Mouse (Mus musculus) heart, postnatal 10 days (tissue): ENCODE data around the gene Fzr1. TPM values are rescaled to one million over a fixed set of nuclear protein-coding genes. Genes with fewer than 3 reads are reported as not detected.

Experiments used
- DNase-seq, 2 experiments: peaks; one replicate each; pipeline ENCODE4 v3.0.0; 2021
- intact Hi-C: fragments of 180-260 bp; cut with DNase I; formaldehyde crosslinking; loops from one replicate; pipeline ENCODE4 v1.15.1; 2025
- total RNA-seq, 2 experiments: library from RNA; stranded (reverse); gene quantifications; 2 replicates each; pipeline ENCODE4 v1.2.3; 2021

The Fzr1 gene
- total RNA-seq, 2 experiments from 2014 or later = 39.7 to 41.2 TPM

- intact Hi-C loops = no loop called here
Measured at GRCm38 (mm10) chr10:81342686-81343505, 35.4 kb downstream of the Fzr1 start, which contains the start of gene Gipc3. Gene Gipc3 (minus strand): TSS chr10:81343266.

GRCm38 (mm10) chr10:81341333-81341949, 36.9 kb downstream of the Fzr1 start:
- intact Hi-C loops = loop anchor here (2.0 kb wide), 1 partner anchor 15 kb away; no protein-coding TSS in a partner anchor
- DNase-seq = peak; percentile 73 to 89

More at GRCm38 (mm10) chr10:81342686-81343505, 35.4 kb downstream of the Fzr1 start, which contains the start of gene Gipc3:
- no peak for DNase-seq

- DNase-seq = no peak
- intact Hi-C loops = loop anchor here (2.0 kb wide), 1 partner anchor 14 kb away; no protein-coding TSS in a partner anchor
Measured at GRCm38 (mm10) chr10:81340551-81341332, 37.6 kb downstream of the Fzr1 start.

GRCm38 (mm10) chr10:81336558-81336957, 41.8 kb downstream of the Fzr1 start:
- intact Hi-C loops = no loop called here

GRCm38 (mm10) chr10:81335393-81336340, 42.6 kb downstream of the Fzr1 start:
- intact Hi-C loops = no loop called here
- DNase-seq = peak; percentile 66 to 71

More at GRCm38 (mm10) chr10:81336558-81336957, 41.8 kb downstream of the Fzr1 start:
- DNase-seq = no peak

- intact Hi-C loops = no loop called here
- DNase-seq = no peak
Measured at GRCm38 (mm10) chr10:81334324-81334723, 44.0 kb downstream of the Fzr1 start.

- no peak for DNase-seq
- intact Hi-C loops = no loop called here
Measured at GRCm38 (mm10) chr10:81332277-81332676, 46.0 kb downstream of the Fzr1 start.

GRCm38 (mm10) chr10:81330007-81330406, 48.3 kb downstream of the Fzr1 start:
- intact Hi-C loops = no loop called here
- peak; percentile 76 to 78 for DNase-seq

- DNase-seq = peak; percentile 68 to 78
- intact Hi-C loops = no loop called here
Measured at GRCm38 (mm10) chr10:81329194-81329975, 48.9 kb downstream of the Fzr1 start.

GRCm38 (mm10) chr10:81328386-81328785, 49.9 kb downstream of the Fzr1 start, which contains the start of gene Tbxa2r:
Gene Tbxa2r (plus strand): TSS chr10:81328731.
- intact Hi-C loops = no loop called here
- DNase-seq = peak; percentile 83 to 85

GRCm38 (mm10) chr10:81327959-81328358, 50.4 kb downstream of the Fzr1 start:
- intact Hi-C loops = loop anchor here (2.0 kb wide), 1 partner anchor 13 kb away; no protein-coding TSS in a partner anchor
- no peak for DNase-seq

GRCm38 (mm10) chr10:81326858-81327257, 51.5 kb downstream of the Fzr1 start:
- intact Hi-C loops = loop anchor here (2.0 kb wide), 1 partner anchor 14 kb away; no protein-coding TSS in a partner anchor
- peak; percentile 59 to 65 for DNase-seq

- intact Hi-C loops = loop anchor here (2.0 kb wide), 1 partner anchor 15 kb away; no protein-coding TSS in a partner anchor
- DNase-seq = no peak
Measured at GRCm38 (mm10) chr10:81325781-81326180, 52.5 kb downstream of the Fzr1 start.

GRCm38 (mm10) chr10:81325176-81325575, 53.1 kb downstream of the Fzr1 start:
- no peak for DNase-seq
- intact Hi-C loops = no loop called here

GRCm38 (mm10) chr10:81323791-81324530, 54.4 kb downstream of the Fzr1 start:
- intact Hi-C loops = no loop called here
- no peak for DNase-seq

- intact Hi-C loops = no loop called here
Measured at GRCm38 (mm10) chr10:81323141-81323775, 55.1 kb downstream of the Fzr1 start.

GRCm38 (mm10) chr10:81322444-81322843, 55.9 kb downstream of the Fzr1 start:
- DNase-seq = no peak
- intact Hi-C loops = no loop called here

More at GRCm38 (mm10) chr10:81323141-81323775, 55.1 kb downstream of the Fzr1 start:
- no peak for DNase-seq
